Mouse (Mus musculus) limb, embryonic 11.5 days (tissue): ENCODE measurements around the gene S100b. TPM values are rescaled to one million over a fixed set of nuclear protein-coding genes. Genes with fewer than 3 reads are reported as not detected.

ENCODE experiments used
- ATAC-seq: fragments of 200-750 bp; cut with Nextera tagmentation; 2 replicates; pipeline ENCODE4 v1.8.0; 2017; ENCODE audit warnings: low read depth; ENCODE audit not compliant: insufficient number of reproducible peaks, low FRiP score, low TSS enrichment
- DNase-seq: peaks from one replicate; pipeline ENCODE4 v3.0.0-alpha.2; 2015; ENCODE audit warnings: low spot score
- H3K27ac ChIP-seq: fragments of 300-500 bp; sonication (generic); replicated peaks from 2 replicates; pipeline ENCODE4 v1.5.1; 2014; ENCODE audit warnings: low read depth, mild to moderate bottlenecking, low read length
- H3K27me3 ChIP-seq: fragments of 300-500 bp; sonication (generic); 2 replicates; pipeline ENCODE4 v1.6.1; 2014; ENCODE audit warnings: mild to moderate bottlenecking, low read length, mixed read lengths; ENCODE audit not compliant: control insufficient read depth, insufficient read depth
- H3K36me3 ChIP-seq: fragments of 300-500 bp; sonication (generic); 2 replicates; pipeline ENCODE4 v1.6.1; 2014; ENCODE audit warnings: mild to moderate bottlenecking, low read length, moderate library complexity, mixed read lengths; ENCODE audit not compliant: control insufficient read depth, insufficient read depth
- H3K4me1 ChIP-seq: fragments of 300-500 bp; sonication (generic); 2 replicates; pipeline ENCODE4 v1.6.1; 2014; ENCODE audit warnings: low read length, mixed read lengths; ENCODE audit not compliant: control insufficient read depth, insufficient read depth
- H3K4me2 ChIP-seq: fragments of 300-500 bp; sonication (generic); 2 replicates; pipeline ENCODE4 v1.6.1; 2014; ENCODE audit warnings: low read depth, mild to moderate bottlenecking, moderate library complexity; ENCODE audit not compliant: severe bottlenecking
- H3K4me3 ChIP-seq: fragments of 300-500 bp; sonication (generic); 2 replicates; pipeline ENCODE4 v1.5.1; 2014; ENCODE audit warnings: low read depth, low read length
- H3K9ac ChIP-seq: fragments of 300-500 bp; sonication (generic); 2 replicates; pipeline ENCODE4 v1.6.1; 2014; ENCODE audit warnings: mild to moderate bottlenecking, low read length
- H3K9me3 ChIP-seq: fragments of 300-500 bp; sonication (generic); 2 replicates; pipeline ENCODE4 v1.6.1; 2016; ENCODE audit warnings: low read length; ENCODE audit not compliant: control insufficient read depth
- WGBS: fragments of 180-500 bp; shearing (Covaris S2); extraction: QIAGEN DNeasy Blood & Tissue Kit; methylation state at CpG from one replicate; pipeline ENCODE4 v1.1.7; 2014; 5-methylcytosine and 5-hydroxymethylcytosine counted together
- polyA plus RNA-seq: library from polyadenylated mRNA; unstranded; fragments of >200 nt; fragmentation: Nextera tagmentation; extraction: Ambion mirVana; gene quantifications from 2 replicates; pipeline ENCODE4 v1.2.1, GENCODE M21; 2014

S100b gene
- polyA plus RNA-seq, 1 experiment from 2014 or later: 0.23 TPM

DNA sequence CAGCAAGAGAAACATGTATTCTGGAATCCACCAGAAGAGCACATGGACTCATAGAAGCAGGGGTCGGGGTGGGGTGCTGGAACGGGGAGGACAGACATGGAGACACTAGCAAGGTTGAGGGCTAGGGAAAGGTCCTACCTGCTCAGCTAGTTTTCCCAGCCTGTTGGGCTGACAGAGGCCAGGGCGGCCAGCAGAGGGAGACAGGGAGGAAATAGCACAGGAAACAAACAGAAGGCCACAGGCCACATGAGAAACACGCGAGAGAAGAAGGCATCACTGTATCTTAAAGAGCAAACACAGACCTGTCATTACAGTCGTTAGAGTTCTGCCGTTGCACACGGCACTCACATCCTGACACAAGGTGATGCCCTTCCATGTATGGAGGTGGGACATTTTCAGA is 17.6 kb downstream of the S100b start:
- Histone ChIP-seq H3K36me3 (peaks cover 8% of the 10 kb centered on the region), H3K9me3 (no peaks in the 10 kb centered on the region), H3K27ac (no peak overlapping the region), H3K9ac (no peak overlapping the region), H3K27me3 (no peaks in the 10 kb centered on the region), H3K4me1 (no peaks in the 10 kb centered on the region), H3K4me2 (no peak overlapping the region), H3K4me3 (no peak overlapping the region)
- no peak for ATAC-seq
- WGBS: 54% methylated on average over 8 of the region's 8 CpGs
- peak; percentile 61 for DNase-seq

DNA sequence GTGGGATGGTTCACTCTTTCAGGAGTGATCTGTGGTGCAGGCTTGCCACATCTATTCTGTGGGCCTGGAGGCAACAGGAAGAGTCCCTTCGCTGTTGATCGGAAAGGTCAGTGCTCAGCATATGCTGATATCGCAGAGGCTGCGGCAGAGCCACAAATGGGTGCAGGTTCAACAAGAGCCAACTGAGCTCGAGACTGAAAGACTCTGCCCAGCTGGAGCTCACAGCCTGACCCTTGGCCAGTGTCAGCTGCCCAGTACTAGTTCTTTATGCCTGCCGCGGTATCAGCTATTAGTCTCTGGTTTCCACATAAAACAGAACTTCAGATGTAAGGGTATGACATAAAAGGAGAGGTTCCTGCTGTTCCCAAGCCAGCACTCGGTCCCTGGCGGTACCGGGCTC is 21.6 kb downstream of the S100b start:
- Histone ChIP-seq H3K36me3 (peaks cover 5% of the 10 kb centered on the region; the same call in 1 of the 2 replicates), H3K27ac (no peak overlapping the region)

DNA sequence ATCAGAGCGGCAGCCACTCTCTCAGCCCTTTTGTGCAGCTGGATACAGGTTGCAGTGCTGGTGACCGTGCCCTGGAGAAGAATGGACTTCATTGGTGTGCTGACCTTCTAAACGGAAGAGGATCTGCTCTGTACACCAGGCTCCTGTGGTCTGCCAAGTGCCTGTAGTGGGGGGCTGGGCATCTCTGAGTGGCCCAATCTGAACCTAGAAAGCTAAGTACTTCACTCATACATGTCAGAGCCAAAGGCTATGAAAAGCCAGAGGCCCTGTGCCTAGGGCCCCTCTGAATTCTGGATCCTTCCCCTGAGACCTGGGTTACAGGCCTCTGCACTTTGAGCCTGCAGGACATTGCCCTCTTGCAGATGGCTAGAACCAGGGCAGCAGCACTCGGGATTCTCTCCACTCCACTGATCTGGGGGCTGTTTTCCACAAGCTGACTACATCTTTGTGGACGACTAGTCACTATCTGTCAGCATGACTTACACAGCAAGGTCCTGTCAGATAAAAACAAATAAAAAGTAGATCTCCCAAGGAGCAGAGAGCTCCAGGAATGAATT is 25.0 kb downstream of the S100b start:
- no peak for DNase-seq
- H3K27ac ChIP-seq: no peak overlapping the region
- no peak overlapping the region for H3K4me3 ChIP-seq
- ATAC-seq: no peak
- H3K4me2 ChIP-seq: no peak overlapping the region
- H3K9me3 ChIP-seq: no peaks in the 10 kb centered on the region
- H3K9ac ChIP-seq: no peak overlapping the region
- peaks cover 5% of the 10 kb centered on the region; the same call in 1 of the 2 replicates for H3K36me3 ChIP-seq
- no peaks in the 10 kb centered on the region for H3K27me3 ChIP-seq
- 71% methylated on average over 5 of the region's 5 CpGs for WGBS
- H3K4me1 ChIP-seq: no peaks in the 10 kb centered on the region

More for the DNA sequence above, 21.6 kb downstream of the S100b start:
- H3K9ac ChIP-seq: no peak overlapping the region
- no peaks in the 10 kb centered on the region for H3K27me3 ChIP-seq
- no peak for DNase-seq
- no peak overlapping the region for H3K4me3 ChIP-seq
- no peaks in the 10 kb centered on the region for H3K4me1 ChIP-seq
- H3K4me2 ChIP-seq: no peak overlapping the region
- 83% methylated on average over 10 of the region's 10 CpGs for WGBS
- H3K9me3 ChIP-seq: no peaks in the 10 kb centered on the region
- no peak for ATAC-seq

DNA sequence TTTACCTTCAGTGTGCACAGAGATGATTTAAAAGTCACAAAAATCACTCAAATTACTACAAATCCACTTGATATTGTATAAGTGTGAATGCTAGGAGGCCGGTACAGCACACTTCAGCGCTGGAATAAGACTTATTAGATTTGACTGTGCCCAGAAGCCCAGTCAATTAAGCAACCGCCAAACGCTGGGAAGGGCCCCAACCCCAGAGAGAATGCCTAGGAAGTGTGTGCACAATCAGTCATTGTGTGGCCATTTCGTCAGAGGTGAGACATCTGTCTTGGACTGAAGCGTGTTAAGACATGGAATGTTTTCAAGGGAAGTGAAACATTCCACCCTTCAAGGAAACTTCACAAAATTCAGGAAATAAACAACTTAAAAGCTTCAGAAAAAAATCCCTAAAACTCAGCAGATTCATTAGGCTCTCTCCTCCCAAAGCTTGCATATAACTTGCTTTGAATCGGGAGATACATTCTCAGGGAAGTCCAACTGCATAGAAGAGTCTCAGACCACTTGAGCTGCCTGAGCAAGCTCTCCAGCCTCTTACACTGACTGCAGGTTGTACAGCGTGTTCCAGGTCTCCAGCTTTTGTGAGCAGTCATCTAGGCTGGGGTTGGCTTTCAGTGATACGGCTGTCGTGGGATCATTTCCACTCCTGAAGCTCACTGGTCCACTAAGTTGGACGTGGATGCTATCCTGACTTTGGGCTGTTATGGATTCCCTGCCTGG is 34.8 kb downstream of the S100b start:
- no peaks in the 10 kb centered on the region for H3K27me3 ChIP-seq
- peaks cover 5% of the 10 kb centered on the region; the same call in 1 of the 2 replicates for H3K36me3 ChIP-seq
- H3K27ac ChIP-seq: no peak overlapping the region
- H3K9ac ChIP-seq: no peak overlapping the region
- H3K9me3 ChIP-seq: no peaks in the 10 kb centered on the region
- no peak overlapping the region for H3K4me2 ChIP-seq
- no peak for ATAC-seq
- H3K4me1 ChIP-seq: no peaks in the 10 kb centered on the region
- no peak for DNase-seq
- no peak overlapping the region for H3K4me3 ChIP-seq
- 73% methylated on average over 11 of the region's 11 CpGs for WGBS

DNA sequence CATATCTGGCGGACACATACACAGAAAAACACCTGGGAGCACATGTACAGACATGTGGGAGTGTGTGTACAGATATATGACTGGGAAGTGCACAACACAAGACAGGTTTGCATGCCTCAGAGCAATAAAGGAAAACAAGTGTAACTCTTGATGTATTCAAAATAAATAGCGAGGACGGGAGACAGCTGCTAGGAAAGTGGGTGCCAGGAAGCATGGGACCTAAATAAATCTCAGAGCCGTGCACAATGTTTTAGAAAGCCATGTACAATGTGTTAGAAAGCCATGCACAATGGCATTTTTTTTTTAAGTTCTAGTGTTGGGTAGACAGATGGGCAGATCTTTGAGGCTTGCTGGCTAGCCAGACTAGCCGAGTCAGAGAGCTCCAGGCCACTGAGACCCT is 35.4 kb downstream of the S100b start:
- ATAC-seq: no peak
- no peaks in the 10 kb centered on the region for H3K4me1 ChIP-seq
- H3K36me3 ChIP-seq: peaks cover 5% of the 10 kb centered on the region; the same call in 1 of the 2 replicates
- no peak for DNase-seq
- no peaks in the 10 kb centered on the region for H3K27me3 ChIP-seq
- no peak overlapping the region for H3K27ac ChIP-seq
- H3K4me3 ChIP-seq: no peak overlapping the region
- WGBS: 87% methylated on average over 5 of the region's 5 CpGs
- H3K9ac ChIP-seq: no peak overlapping the region
- H3K4me2 ChIP-seq: no peak overlapping the region
- H3K9me3 ChIP-seq: no peaks in the 10 kb centered on the region

DNA sequence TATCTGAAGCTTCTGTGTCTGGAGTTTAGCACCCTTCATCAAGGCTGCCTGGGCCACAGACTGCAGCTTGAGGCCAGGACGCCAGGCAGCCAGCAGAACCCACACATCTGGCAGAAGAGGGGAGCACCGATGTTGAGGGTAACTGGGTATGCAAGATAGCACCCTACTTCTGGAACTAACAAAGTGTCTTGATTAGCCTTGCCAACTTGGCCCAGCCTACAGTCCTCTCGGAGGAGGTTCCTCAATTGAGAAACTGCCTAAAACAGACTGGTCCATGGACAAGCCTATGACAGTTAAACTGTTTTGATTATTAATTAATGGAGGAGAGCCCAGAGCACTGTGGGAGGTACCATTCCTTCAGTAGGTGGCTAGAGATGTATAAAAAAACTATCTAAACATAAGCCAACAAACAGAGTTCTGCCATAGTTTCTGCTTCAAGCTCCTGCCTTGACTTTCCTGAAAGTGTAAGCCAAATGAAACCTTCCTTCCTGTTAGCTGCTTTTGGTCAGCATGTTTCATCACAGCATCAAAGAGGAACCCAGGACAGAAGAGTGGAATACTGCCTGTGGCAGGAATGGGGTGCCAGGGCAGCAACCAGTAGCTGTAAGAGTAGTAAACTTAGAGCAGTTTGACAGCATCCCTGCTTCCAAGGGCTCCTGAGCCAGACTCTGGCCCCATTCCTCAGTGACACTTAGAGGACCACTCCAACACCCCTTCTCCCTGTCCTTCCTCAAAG is 36.5 kb downstream of the S100b start:
- 93% methylated on average over 3 of the region's 3 CpGs for WGBS
- 0 out of 2 replicates have a peak, but pooled peaks cover 3% of the 10 kb centered on the region for H3K36me3 ChIP-seq
- H3K4me1 ChIP-seq: no peaks in the 10 kb centered on the region
- no peak overlapping the region for H3K27ac ChIP-seq
- ATAC-seq: no peak
- H3K4me2 ChIP-seq: no peak overlapping the region
- no peaks in the 10 kb centered on the region for H3K27me3 ChIP-seq
- no peak for DNase-seq
- no peaks in the 10 kb centered on the region for H3K9me3 ChIP-seq
- no peak overlapping the region for H3K9ac ChIP-seq
- no peak overlapping the region for H3K4me3 ChIP-seq

DNA sequence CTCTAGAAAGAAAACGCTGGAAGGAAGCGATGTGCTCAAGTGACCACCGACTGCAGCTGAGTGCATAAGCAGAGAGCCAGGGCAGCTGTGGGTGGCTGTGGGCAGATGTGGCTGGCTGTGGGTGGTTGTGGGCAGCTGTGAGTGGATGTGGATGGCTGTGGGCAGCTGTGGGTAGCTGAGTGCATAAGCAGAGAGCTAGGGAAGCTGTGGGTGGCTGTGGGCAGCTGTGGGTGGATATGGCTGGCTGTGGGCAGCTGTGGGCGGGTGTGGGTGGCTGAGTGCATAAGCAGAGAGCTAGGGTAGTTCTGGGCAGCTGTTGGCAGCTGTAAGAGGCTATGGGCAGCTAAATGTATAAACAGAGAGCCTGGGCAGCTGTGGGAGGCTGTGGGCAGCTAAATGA is 39.6 kb downstream of the S100b start:
- WGBS: 94% methylated on average over 4 of the region's 4 CpGs
- Histone ChIP-seq H3K4me2 (no peak overlapping the region), H3K4me1 (no peaks in the 10 kb centered on the region), H3K4me3 (no peak overlapping the region), H3K9me3 (no peaks in the 10 kb centered on the region), H3K27me3 (no peaks in the 10 kb centered on the region), H3K36me3 (peaks cover 4% of the 10 kb centered on the region; the same call in 1 of the 2 replicates), H3K27ac (no peak overlapping the region), H3K9ac (no peak overlapping the region)
- ATAC-seq (no peak), DNase-seq (no peak)

DNA sequence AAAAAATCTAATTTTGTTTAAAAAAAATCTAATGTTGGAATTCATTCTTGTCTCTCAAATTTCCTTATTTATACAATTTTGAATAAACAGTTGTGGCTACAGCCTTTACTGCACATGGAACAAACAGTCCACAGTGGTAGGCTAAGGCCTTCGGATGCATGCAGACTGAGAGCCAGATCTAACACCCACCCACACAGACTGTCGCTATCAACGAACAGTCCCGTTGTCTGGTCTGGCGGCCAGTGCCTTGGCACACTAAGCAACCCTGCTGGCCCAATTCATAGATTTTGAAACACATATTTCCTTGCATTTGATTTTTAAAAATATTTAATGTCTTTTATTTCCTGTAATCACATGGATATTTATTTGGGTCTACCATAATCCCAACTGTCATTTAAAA is 46.5 kb downstream of the S100b start:
- DNase-seq: no peak
- 94% methylated on average over 5 of the region's 5 CpGs for WGBS
- peaks cover 4% of the 10 kb centered on the region; the same call in 1 of the 2 replicates for H3K36me3 ChIP-seq
- no peak overlapping the region for H3K27ac ChIP-seq
- no peak overlapping the region for H3K4me2 ChIP-seq
- no peak overlapping the region for H3K9ac ChIP-seq
- H3K4me3 ChIP-seq: no peak overlapping the region
- no peaks in the 10 kb centered on the region for H3K27me3 ChIP-seq
- no peak for ATAC-seq
- H3K9me3 ChIP-seq: no peaks in the 10 kb centered on the region
- H3K4me1 ChIP-seq: no peaks in the 10 kb centered on the region
